Mouse (Mus musculus): Measurements from ENCODE around the gene Polr2e. TPM values are rescaled to one million over a fixed set of nuclear protein-coding genes. Genes with fewer than 3 reads are reported as not detected.

Polr2e gene
- polyA plus RNA-seq, 1 experiment = 216 TPM

DNA sequence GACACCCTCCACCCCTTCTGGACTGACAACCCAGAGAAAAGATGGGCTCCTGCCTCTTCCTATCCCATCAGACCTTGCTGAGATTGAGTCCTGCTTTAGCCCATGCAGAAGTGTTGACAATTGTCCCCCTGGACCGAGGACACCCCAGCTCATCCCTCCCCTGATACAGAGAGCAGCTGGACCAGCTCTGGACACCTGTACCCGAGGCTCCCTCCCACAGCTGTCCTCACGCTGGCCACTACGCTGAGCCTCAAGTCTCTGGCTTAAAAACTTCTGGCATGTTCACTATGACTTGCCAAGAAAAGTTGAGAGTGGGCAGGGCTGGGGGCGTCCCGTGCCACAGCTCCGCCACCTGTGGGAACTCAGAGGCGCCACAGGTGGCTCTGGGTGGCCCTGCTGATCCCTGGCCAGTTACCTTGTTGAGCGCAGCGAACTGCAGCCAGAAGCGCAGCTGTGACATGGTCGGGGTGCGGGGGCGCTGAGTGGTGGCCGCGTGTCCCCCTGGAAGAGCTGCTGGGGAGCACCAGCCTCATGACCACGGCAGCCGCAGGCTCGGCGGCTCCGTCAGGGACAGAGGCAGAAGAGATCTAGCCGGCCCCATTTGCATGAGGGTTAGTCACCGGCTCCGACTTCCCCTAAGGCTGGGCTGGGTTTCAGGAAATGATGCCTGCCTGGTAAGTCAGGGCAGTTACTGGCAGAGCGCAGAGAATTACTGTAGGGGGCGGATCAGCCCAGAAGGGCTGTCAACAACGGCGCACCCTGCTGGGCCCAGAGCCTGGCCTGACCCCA lies 35.4 kb upstream of the Polr2e start:
- peak; percentile 24 for DNase-seq (ENCODE audit: low read depth)
- TF ChIP-seq CTCF (IDR thresholded peaks at IDR 0.05; ENCODE audit: borderline replicate concordance, extremely low read depth, insufficient read depth, insufficient read length) (no peak), POLR2A (IDR thresholded peaks at IDR 0.05; ENCODE audit: borderline replicate concordance, extremely low read depth, insufficient read depth, insufficient read length, poor library complexity, severe bottlenecking) (no peak)

DNA sequence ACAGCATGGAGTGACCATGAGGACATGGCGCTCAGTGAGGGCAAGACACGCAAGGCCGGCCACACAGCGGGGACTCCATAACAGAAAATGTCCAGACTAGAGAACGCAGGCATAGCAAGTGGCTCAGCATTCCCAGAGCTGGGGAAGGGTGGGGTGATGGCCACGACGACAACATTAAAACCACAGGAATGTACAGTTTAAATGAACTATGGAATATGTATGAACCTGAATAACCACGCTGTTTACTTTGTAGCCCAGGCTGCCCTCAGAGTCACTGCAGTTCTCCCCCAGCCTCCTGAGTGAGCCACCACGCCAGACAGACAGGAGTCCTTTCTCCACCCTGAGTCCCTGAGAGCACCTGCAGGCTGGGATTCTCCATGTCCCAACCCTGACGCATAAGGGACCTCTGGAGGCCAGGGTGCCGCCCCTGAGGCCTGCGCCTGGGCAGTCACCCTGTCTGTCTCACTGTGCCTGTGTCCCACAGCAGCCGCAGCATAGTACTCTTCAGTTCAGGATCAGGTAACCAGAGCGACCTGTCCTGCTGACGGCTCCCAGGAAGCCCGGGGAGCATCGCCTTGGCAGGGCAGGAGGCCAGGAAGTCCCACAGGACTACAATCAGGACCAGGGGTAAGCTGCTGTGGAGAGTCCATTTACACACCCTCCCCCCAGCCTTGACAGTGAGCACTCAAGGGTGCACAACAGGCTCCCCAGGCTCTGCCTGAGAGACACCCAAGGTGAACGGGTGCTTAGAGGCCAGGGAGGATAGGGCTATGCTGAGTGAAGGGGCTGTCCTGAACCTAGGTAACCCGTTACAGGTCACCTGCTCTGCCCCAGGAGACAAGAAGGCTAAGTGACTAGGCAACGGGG lies 33.3 kb upstream of the Polr2e start:
- no peak for DNase-seq (ENCODE audit: low read depth)
- TF ChIP-seq POLR2A (IDR thresholded peaks at IDR 0.05; ENCODE audit: borderline replicate concordance, extremely low read depth, insufficient read depth, insufficient read length, poor library complexity, severe bottlenecking) = no peak
- no peak for TF ChIP-seq CTCF (IDR thresholded peaks at IDR 0.05; ENCODE audit: borderline replicate concordance, extremely low read depth, insufficient read depth, insufficient read length)

DNA sequence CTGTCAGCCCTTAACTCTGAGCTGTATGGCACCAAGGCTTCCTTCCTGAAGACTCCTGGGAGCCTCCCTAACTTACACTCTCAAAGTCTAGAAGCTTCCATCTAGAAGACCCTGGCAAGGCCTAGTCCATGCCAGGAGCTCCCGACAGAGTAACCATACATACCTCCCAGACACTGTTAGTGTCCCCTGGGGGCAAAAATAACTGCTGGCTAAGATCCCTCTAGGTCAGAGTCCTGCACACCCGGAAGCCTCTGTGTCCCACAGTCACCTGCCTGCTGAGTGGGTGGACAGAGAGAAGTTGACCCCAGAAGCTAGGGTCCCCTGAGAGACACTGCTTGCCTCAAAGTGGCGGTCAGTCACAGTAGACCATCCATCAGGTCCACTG lies 31.9 kb upstream of the Polr2e start:
- TF ChIP-seq CTCF (IDR thresholded peaks at IDR 0.05; ENCODE audit: borderline replicate concordance, extremely low read depth, insufficient read depth, insufficient read length) (no peak), POLR2A (IDR thresholded peaks at IDR 0.05; ENCODE audit: borderline replicate concordance, extremely low read depth, insufficient read depth, insufficient read length, poor library complexity, severe bottlenecking) (no peak)

DNA sequence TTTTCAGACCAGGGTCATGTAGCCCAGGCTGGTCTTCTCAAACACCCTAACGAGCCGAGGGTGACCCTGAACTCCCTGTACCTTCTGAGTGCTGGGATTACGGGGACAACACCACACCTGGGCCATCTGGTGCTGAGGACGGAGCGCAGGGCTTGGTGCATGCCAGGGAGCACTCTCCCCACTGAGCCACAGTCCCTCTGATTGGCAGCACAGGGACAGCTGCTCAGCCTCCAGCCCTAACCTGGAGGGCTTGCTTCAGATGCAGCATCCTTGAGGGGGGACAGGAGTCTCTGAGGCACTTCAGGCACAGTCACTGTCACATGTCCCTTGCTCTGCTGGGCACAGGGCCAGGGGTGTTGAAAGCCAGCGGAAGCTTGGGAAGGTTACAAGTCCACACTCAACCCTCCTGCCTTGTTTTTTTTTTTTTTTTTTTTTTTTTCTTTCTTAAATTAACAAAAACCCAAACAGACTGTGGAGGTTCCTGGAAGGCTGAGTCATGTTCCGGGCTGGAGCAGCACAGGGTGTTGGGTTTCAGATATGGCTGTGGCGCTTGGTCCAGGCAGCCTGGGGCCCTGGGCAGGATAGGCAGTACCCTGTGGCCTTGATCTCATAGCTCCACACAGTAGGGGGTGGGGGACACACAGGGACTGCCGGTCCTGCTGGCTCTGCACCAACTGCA lies 31.4 kb upstream of the Polr2e start:
- TF ChIP-seq CTCF (IDR thresholded peaks at IDR 0.05; ENCODE audit: borderline replicate concordance, extremely low read depth, insufficient read depth, insufficient read length) = no peak
- TF ChIP-seq POLR2A (IDR thresholded peaks at IDR 0.05; ENCODE audit: borderline replicate concordance, extremely low read depth, insufficient read depth, insufficient read length, poor library complexity, severe bottlenecking) = no peak
- DNase-seq (ENCODE audit: low read depth) = peak; percentile 55

More for the DNA sequence above, 31.9 kb upstream of the Polr2e start:
- no peak for DNase-seq (ENCODE audit: low read depth)

DNA sequence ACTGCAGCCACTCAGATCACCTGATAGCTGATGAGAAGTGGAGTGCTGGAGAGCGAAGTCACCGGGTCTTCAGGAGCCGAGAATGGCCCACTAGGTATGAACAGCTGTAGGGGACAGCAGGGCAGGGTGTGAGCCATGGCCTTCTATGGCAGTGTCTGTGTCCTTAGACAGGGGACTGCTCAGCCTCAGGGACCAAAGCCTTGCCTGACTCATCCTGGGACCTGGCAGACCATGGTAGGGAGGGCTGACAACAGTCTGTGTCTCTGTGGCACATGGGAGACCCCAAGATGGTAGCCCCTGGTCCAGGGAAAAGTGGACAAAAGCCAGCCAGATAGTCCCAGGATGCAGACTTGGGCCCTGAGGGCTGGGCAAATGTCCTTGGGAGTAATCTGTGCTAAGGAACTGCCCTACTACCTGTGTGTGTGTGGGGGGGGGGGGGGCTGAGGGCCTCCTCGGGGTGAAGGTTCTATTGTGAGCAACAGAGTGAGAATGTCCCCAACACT lies 30.4 kb upstream of the Polr2e start:
- no peak for DNase-seq (ENCODE audit: low read depth)
- TF ChIP-seq POLR2A (IDR thresholded peaks at IDR 0.05; ENCODE audit: borderline replicate concordance, extremely low read depth, insufficient read depth, insufficient read length, poor library complexity, severe bottlenecking) (no peak), CTCF (IDR thresholded peaks at IDR 0.05; ENCODE audit: borderline replicate concordance, extremely low read depth, insufficient read depth, insufficient read length) (no peak)

DNA sequence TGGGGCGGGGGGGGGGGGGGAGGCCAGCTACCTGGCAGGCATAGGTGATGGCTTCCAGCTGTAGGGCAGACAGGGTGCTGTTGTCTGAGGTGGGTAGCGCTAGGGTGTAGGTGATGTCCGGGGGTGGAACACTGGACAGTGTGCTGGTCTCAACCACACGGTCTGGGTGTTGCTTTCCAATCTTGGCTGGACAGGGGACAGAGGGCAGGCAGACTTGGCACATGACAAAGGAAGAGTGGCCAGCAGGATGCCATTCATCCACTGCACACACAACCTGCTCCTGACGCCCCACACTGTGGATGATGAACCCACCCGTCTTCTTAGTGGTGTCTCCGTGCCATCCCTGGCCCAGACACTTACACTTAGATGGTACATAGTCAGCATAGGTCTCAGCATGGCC lies 29.7 kb upstream of the Polr2e start:
- DNase-seq (ENCODE audit: low read depth) = no peak
- TF ChIP-seq CTCF (IDR thresholded peaks at IDR 0.05; ENCODE audit: borderline replicate concordance, extremely low read depth, insufficient read depth, insufficient read length) (no peak), POLR2A (IDR thresholded peaks at IDR 0.05; ENCODE audit: borderline replicate concordance, extremely low read depth, insufficient read depth, insufficient read length, poor library complexity, severe bottlenecking) (no peak)

DNA sequence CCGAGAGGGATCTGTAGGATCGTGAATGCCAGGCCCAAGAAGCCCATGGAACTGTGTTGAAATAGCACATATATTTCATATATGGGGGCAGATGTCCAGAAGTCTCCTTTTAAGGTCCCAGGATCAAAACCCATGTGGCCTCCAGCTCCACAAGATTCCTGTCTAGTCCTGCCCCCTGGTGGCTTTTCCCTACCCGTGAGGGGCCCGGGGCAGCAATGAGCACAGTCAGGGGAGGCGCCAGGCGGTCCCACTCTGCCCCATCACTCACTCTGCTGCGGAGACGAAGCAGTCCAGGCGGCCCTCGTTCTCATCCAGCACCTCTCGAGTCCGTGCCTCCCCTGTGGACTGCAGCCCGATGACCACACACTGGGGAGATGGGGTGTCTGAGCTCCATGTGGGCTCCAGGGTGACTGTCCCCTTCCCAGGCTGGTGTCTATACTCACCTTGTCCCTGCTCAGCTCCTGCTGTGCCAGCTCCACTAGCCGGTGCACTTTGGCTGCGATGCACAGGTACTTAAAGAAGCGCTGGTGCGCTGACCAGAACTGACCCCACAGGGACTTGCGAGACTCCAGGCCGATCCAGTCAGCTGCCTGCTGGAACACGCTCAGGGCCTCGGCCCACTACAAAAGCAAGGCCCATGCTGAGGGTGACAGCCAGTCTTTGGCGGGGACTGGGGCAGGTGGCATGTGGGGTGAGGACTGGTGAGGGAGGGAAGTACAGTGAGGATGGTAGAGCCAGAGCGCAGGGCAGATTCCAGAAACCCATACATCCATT lies 24.5 kb upstream of the Polr2e start:
- TF ChIP-seq CTCF (IDR thresholded peaks at IDR 0.05; ENCODE audit: borderline replicate concordance, extremely low read depth, insufficient read depth, insufficient read length) (no peak), POLR2A (IDR thresholded peaks at IDR 0.05; ENCODE audit: borderline replicate concordance, extremely low read depth, insufficient read depth, insufficient read length, poor library complexity, severe bottlenecking) (no peak)
- DNase-seq (ENCODE audit: low read depth) = no peak

DNA sequence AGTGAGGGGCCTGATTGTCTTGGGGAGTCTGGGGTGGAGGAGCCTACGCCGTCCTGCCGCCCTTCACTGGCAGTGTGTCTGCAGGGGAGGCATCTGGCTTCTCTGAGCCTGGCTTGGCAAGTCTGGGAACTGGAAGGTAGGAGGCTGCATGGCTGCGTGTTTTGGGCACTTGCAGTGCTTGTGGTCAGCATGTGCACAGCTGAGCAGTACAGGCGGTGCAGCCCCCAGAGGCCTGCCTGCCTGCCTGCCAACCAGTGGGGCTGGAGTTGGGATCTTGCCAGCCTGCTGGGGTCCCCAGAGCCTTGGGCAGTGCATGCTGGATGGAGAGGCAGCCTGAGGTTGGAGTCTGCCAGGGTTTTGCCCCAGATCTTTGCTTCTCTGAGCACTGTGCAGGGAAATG lies 23.5 kb upstream of the Polr2e start:
- TF ChIP-seq CTCF (IDR thresholded peaks at IDR 0.05; ENCODE audit: borderline replicate concordance, extremely low read depth, insufficient read depth, insufficient read length) (no peak), POLR2A (IDR thresholded peaks at IDR 0.05; ENCODE audit: borderline replicate concordance, extremely low read depth, insufficient read depth, insufficient read length, poor library complexity, severe bottlenecking) (no peak)
- DNase-seq (ENCODE audit: low read depth) = no peak

DNA sequence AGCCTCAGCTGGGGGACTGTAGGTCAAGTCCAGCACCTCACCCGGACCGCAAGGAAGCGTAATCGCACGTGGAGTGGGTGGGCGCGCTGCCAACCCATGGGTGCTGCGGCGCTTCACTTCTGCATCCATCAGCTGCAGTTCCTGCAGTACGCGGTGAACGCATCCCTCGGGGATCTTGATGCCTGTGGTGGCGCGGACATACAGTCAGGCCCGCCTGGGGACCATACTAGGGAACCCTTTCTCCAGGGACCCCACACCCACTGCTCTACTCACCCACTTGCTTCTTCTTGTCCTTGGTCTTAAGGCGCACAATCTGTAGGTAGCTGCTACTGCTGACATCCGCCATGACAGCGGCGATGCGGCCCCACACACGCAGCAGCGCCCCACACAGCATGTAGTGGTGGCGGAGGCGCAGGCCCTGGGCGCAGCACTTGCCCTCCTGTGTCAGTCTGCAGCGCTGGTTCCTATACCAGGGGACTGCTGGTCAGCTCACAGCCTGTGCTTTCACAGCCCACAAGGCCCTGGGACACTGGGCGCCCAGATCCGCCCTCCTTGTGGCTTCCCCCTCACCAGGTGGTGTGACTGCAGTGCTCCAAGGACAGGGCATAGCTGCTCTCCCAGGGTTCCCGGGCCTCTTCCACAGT lies 18.2 kb upstream of the Polr2e start:
- no peak for TF ChIP-seq CTCF (IDR thresholded peaks at IDR 0.05; ENCODE audit: borderline replicate concordance, extremely low read depth, insufficient read depth, insufficient read length)
- TF ChIP-seq POLR2A (IDR thresholded peaks at IDR 0.05; ENCODE audit: borderline replicate concordance, extremely low read depth, insufficient read depth, insufficient read length, poor library complexity, severe bottlenecking) = no peak
- no peak for DNase-seq (ENCODE audit: low read depth)
